Mouse (Mus musculus) left cerebral cortex, adult 8-10 months (tissue): ENCODE measurements at regions not wholly inside any gene's neighbourhood (a gene's known extent, or its start where the extent isn't known, plus 50 kb on each side); places are given as distances from the start of the nearest gene placed in this dataset.

Experiments used
- DNase-seq, 2 experiments: peaks; one replicate each; pipeline ENCODE4 v3.0.0; 2022; ENCODE audit warnings: low spot score in 2 of 2

- no peak for DNase-seq
These were observed 113.3 kb downstream of the 4931408C20Rik start for GRCm38 (mm10) chr1:26573798-26574450.

- peak in 1 of 2 experiments; percentile 25 for DNase-seq
These were observed 127.8 kb downstream of the 4931408C20Rik start for GRCm38 (mm10) chr1:26559505-26559904.

GRCm38 (mm10) chr1:26524537-26524936 lies 162.7 kb downstream of the 4931408C20Rik start:
- no peak for DNase-seq

- no peak for DNase-seq
These were observed 175.9 kb downstream of the 4931408C20Rik start for GRCm38 (mm10) chr1:26511368-26511767.
